Mouse (Mus musculus) lung, adult 2 months (tissue): ENCODE measurements around the gene Mab21l3.

Source experiments
- CTCF ChIP-seq: fragments of 200-500 bp; IDR thresholded peaks from 2 replicates; pipeline ENCODE4 v1.5.1; 2011; ENCODE audit warnings: mild to moderate bottlenecking, low read length, control low read depth; ENCODE audit not compliant: insufficient read depth
- POLR2A ChIP-seq: fragments of 200-500 bp; IDR thresholded peaks from 2 replicates; pipeline ENCODE4 v1.6.1; 2011; ENCODE audit warnings: low read depth, mild to moderate bottlenecking, control low read depth, low read length, borderline replicate concordance; ENCODE audit errors: extremely low read depth

DNA sequence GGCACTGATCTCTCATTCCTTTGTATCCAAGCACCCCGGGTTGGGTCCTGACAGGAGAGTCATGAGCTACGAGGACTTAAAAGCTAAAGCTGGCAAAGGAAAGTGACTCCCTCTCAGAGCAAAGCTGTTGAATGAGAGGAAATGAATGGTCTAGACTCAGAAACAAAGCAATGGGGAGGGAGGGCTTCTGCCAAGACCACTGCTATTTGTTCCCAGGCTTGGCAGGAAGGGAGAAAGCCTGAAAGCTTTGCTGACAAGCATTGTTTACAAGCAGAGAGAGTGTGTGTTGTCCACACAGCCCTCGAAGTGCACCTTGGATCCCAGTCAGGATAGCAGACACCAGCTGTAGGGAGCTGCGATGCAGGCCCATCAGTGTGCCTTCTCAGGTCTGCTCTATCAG is 41.8 kb downstream of the Mab21l3 start:
- TF ChIP-seq POLR2A (no peak), CTCF (no peak)
